Mouse (Mus musculus) midbrain, postnatal 0 days (tissue): ENCODE results near the gene Sf3b1. TPM values are rescaled to one million over a fixed set of nuclear protein-coding genes. Genes with fewer than 3 reads are reported as not detected.
A peak's percentile ranks its signal among the peaks of the same experiment; 100 is the strongest.
"Not testable (repeated sequence)": the region's sequence is repeated elsewhere in the genome, so short reads cannot be mapped to it uniquely, and the experiment has no call there.

ENCODE experiments used
- ATAC-seq: fragments of 200-750 bp; cut with Nextera tagmentation; 2 replicates; pipeline ENCODE4 v1.8.0; 2017; ENCODE audit warnings: moderate number of reproducible peaks, mild to moderate bottlenecking, moderate TSS enrichment, moderate library complexity; ENCODE audit not compliant: low FRiP score
- DNase-seq: peaks from one replicate; pipeline ENCODE4 v3.0.0-alpha.2; 2015; ENCODE audit warnings: low spot score
- H3K27ac ChIP-seq: fragments of 300-500 bp; sonication (generic); 2 replicates; pipeline ENCODE4 v1.5.1; 2014; ENCODE audit warnings: low read depth, mild to moderate bottlenecking, low read length, mixed read lengths
- H3K27me3 ChIP-seq: fragments of 300-500 bp; sonication (generic); 2 replicates; pipeline ENCODE4 v1.6.1; 2014; ENCODE audit warnings: low read length, control low read depth, mixed read lengths; ENCODE audit not compliant: insufficient read depth
- H3K36me3 ChIP-seq: fragments of 300-500 bp; sonication (generic); 2 replicates; pipeline ENCODE4 v1.6.1; 2014; ENCODE audit warnings: low read length, control low read depth, mixed read lengths; ENCODE audit not compliant: insufficient read depth
- H3K4me1 ChIP-seq: fragments of 300-500 bp; sonication (generic); 2 replicates; pipeline ENCODE4 v1.6.1; 2014; ENCODE audit warnings: mild to moderate bottlenecking, control low read depth, antibody characterized with exemption, low read length, mixed read lengths; ENCODE audit not compliant: insufficient read depth
- H3K4me2 ChIP-seq: fragments of 300-500 bp; sonication (generic); 2 replicates; pipeline ENCODE4 v1.6.1; 2014; ENCODE audit warnings: low read depth, mild to moderate bottlenecking, low read length, mixed read lengths; ENCODE audit not compliant: poor library complexity, severe bottlenecking
- H3K4me3 ChIP-seq: fragments of 300-500 bp; sonication (generic); 2 replicates; pipeline ENCODE4 v1.5.1; 2014; ENCODE audit warnings: low read depth, mild to moderate bottlenecking, low read length, moderate library complexity
- H3K9ac ChIP-seq: fragments of 300-500 bp; sonication (generic); replicated peaks from 2 replicates; pipeline ENCODE4 v1.6.1; 2014; ENCODE audit warnings: mild to moderate bottlenecking, low read length, moderate library complexity, mixed read lengths; ENCODE audit not compliant: poor library complexity, severe bottlenecking
- H3K9me3 ChIP-seq: fragments of 300-500 bp; sonication (generic); 2 replicates; pipeline ENCODE4 v1.6.1; 2016; ENCODE audit warnings: low read length, control low read depth
- CTCF ChIP-seq: IDR thresholded peaks from 2 replicates; pipeline ENCODE4 v1.5.1; 2016; ENCODE audit warnings: antibody characterized with exemption, mild to moderate bottlenecking
- WGBS: fragments of 180-500 bp; shearing (Covaris S2); extraction: QIAGEN DNeasy Blood & Tissue Kit; methylation state at CpG from one replicate; pipeline ENCODE4 v1.1.7; 2014; 5-methylcytosine and 5-hydroxymethylcytosine counted together
- polyA plus RNA-seq: library from polyadenylated mRNA; unstranded; fragments of >200 nt; fragmentation: Nextera tagmentation; extraction: Ambion mirVana; gene quantifications from 2 replicates; pipeline ENCODE4 v1.2.1, GENCODE M21; 2015
- total RNA-seq: library from RNA; depleted of rRNA; stranded (reverse); fragments of >200 nt; gene quantifications from 2 replicates; pipeline ENCODE4 v1.2.3, GENCODE M21; 2014; rRNA removed

Sf3b1 gene
- total RNA-seq = 171 and 262 TPM in 2 replicates
- 250 and 282 TPM in 2 replicates for polyA plus RNA-seq

GRCm38 (mm10) chr1:55027253-55027801 is at the start of gene Sf3b1:
Sf3b1 (minus strand) TSS chr1:55027481.
- no peaks in the 10 kb centered on the region for H3K9me3 ChIP-seq
- H3K9ac ChIP-seq = peak within 1 kb of the TSS; percentile 94
- peak within 1 kb of the TSS; percentile 73 for H3K4me2 ChIP-seq
- H3K4me3 ChIP-seq = peak within 1 kb of the TSS; percentile 90
- 1% methylated on average over 46 of the region's 46 CpGs for WGBS
- peak within 1 kb of the TSS; percentile 92 for H3K27ac ChIP-seq
- peaks cover 6% of the 10 kb centered on the region; the same call in 1 of the 2 replicates for H3K4me1 ChIP-seq
- no peak for TF ChIP-seq CTCF
- no peaks in the 10 kb centered on the region for H3K36me3 ChIP-seq
- DNase-seq (peak; percentile 97), ATAC-seq (peak; percentile 99)
- 0 out of 2 replicates have a peak, but pooled peaks cover 2% of the 10 kb centered on the region for H3K27me3 ChIP-seq

- no peak overlapping the region for H3K9ac ChIP-seq
- H3K4me1 ChIP-seq = no peaks in the 10 kb centered on the region
- no peak overlapping the region for H3K4me2 ChIP-seq
- H3K27me3 ChIP-seq = no peaks in the 10 kb centered on the region
- peaks cover 25% of the 10 kb centered on the region for H3K36me3 ChIP-seq
- no peak overlapping the region for H3K4me3 ChIP-seq
- no peak for ATAC-seq
- no peaks in the 10 kb centered on the region for H3K9me3 ChIP-seq
- no peak for DNase-seq
- no peak overlapping the region for H3K27ac ChIP-seq
- no peak for TF ChIP-seq CTCF
Measured at GRCm38 (mm10) chr1:55076395-55076743, 49.1 kb upstream of the Sf3b1 start.

DNA sequence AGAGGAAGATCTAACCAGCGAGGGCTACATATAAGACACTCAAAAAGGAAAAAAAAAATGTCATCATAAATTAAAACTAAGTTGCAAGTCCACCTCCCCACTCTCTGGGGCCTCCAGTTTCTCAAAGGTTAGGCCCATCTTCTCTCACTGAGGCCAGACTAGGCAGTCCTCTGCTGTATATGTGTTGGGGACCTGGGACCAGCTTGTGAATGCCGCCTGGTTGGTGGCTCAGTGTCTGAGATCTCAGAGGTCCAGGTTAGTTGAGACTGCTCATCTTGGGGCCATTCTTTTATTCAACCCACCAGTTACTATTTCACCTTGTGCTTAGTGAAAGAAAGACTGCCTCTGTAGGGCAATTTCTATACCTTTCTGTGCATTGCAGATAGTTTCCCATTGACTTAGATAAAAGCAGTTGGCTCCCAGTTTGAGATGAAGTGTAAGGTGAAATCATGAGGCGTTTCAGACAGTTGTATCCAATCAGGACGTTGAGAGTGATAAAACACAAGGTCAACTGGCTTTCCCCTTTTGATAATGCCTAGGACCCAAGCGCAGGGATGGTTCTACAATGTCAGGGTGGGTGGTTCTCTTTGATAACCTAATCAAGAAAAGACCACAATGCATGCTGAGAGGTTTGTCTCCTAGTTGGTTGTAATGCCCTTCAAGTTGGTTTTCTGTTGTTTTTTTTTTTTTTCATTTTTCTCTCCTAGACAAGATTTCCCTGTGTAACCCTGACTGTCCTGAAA is 48.5 kb upstream of the Sf3b1 start:
- Histone ChIP-seq H3K4me2 (no peak overlapping the region), H3K9ac (no peak overlapping the region), H3K27me3 (no peaks in the 10 kb centered on the region), H3K36me3 (peaks cover 26% of the 10 kb centered on the region), H3K4me1 (no peaks in the 10 kb centered on the region), H3K27ac (no peak overlapping the region), H3K4me3 (no peak overlapping the region), H3K9me3 (no peaks in the 10 kb centered on the region)
- WGBS = 79% methylated on average over 5 of the region's 5 CpGs
- ATAC-seq (no peak), DNase-seq (no peak)
- TF ChIP-seq CTCF = no peak

GRCm38 (mm10) chr1:55074757-55075156 is 47.5 kb upstream of the Sf3b1 start:
- Histone ChIP-seq H3K4me2 (no peak overlapping the region), H3K9me3 (no peaks in the 10 kb centered on the region), H3K36me3 (peaks cover 20% of the 10 kb centered on the region), H3K27me3 (no peaks in the 10 kb centered on the region), H3K4me1 (no peaks in the 10 kb centered on the region), H3K27ac (no peak overlapping the region), H3K4me3 (no peak overlapping the region), H3K9ac (no peak overlapping the region)
- no peak for TF ChIP-seq CTCF
- ATAC-seq = no peak
- WGBS = 68% methylated on average over 2 of the region's 2 CpGs
- DNase-seq = no peak

DNA sequence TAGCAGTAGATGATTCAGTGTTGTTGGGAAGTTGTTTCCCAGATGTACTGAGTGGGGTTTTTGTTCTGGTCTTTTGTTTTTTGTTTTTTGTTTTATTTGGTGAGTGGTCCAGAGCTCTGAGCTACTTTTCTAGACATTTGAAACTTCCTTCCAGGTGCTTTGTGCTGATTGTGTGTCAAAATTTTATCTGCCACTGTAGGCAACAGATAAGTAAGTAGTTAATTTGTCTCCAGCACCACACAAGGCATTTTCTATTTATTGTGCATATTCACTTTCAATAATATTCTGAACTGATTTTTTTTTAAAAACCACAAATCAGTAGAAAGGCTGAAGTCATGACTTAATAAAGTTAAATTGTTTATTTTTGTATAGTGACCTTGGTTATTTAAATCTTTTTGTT is 45.0 kb upstream of the Sf3b1 start:
- not testable (repeated sequence) for DNase-seq, ATAC-seq

DNA sequence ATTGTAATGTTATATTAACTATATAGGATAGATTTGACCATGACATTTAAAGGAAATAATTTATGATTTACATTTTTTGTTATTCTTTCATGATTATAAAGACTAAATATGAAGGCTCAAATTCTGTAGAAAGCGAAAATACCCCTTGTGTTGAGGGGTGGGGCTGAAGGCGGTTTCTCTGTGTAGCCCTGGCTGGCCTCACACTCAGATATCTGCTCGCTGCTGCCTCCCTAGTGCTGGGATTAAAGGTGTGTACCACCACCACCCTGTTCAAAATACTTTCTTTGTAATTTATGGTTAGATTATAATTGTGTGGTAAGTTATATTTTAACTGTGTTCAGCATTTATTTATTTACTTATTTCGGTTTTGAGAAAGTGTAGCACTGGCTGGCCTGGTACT is 34.5 kb upstream of the Sf3b1 start:
- Histone ChIP-seq H3K27ac (no peak overlapping the region), H3K9me3 (no peaks in the 10 kb centered on the region), H3K27me3 (no peaks in the 10 kb centered on the region), H3K4me3 (no peak overlapping the region), H3K9ac (no peak overlapping the region), H3K4me1 (no peaks in the 10 kb centered on the region), H3K36me3 (peaks cover 8% of the 10 kb centered on the region; the same call in 1 of the 2 replicates), H3K4me2 (no peak overlapping the region)
- no peak for TF ChIP-seq CTCF
- ATAC-seq (no peak), DNase-seq (no peak)
- 91% methylated on average over 4 of the region's 4 CpGs for WGBS

More for the DNA sequence above, 45.0 kb upstream of the Sf3b1 start:
- not testable (repeated sequence) for H3K9me3 ChIP-seq, H3K4me1 ChIP-seq, H3K36me3 ChIP-seq, H3K9ac ChIP-seq, H3K4me3 ChIP-seq, H3K27me3 ChIP-seq, H3K27ac ChIP-seq, H3K4me2 ChIP-seq
